Mouse (Mus musculus) mouse embryonic stem cell (cell line): ENCODE measurements around the gene Dgcr2.

Source experiments
- in situ Hi-C, 2 experiments: fragments of 300-500 bp; cut with MboI; formaldehyde crosslinking; loops; 1 replicate in 1 of 2; 3 replicates in 1 of 2; pipeline ENCODE4 v1.14.3; 2019 to 2020; ENCODE audit warnings: low sequenced_read_pairs in 2 of 2, low pct_unique_long_range_greater_than_20kb in 1 of 2, mixed read lengths in 1 of 2; ENCODE audit not compliant: unreplicated experiment in 1 of 2

Gene Dgcr2

DNA sequence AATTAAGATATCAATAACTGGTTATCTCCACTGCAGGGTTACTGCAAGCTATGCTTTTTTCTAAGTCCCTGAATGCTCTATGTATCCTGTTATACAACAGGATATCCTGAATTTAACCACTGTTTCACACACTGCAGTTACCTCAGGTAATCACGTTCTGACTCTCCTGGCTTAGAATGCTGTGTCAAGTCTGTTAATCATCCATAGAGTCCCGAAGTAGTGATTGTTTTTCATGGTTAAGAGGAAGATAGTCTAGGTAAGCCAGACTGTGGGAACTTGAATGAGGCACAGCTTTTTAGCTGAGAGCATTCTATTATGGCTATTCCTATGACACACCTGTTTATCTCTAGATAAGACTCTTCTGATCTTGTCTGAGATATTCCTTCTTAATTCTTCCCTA, 33.1 kb downstream of the Dgcr2 start:
- in situ Hi-C loops, result no loop called here

DNA sequence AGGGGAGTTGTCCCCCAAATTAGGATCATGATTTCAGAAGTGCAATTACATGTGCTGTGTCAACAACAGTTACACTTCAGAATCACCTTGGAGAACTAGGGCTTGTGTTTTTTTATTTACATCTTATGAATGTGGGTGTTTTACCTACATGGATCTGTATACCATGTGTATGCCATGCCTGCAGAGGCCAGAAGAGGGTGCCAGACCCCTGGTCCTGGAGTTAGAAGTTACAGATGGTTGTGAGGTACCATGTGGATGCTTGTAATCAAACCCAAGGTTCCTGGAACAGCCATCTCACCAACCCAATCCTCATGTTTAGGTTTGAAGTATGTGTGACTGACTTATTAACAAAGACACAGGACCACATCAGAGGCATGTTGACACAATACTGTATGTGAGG, 39.8 kb downstream of the Dgcr2 start:
- in situ Hi-C loops, result no loop called here

DNA sequence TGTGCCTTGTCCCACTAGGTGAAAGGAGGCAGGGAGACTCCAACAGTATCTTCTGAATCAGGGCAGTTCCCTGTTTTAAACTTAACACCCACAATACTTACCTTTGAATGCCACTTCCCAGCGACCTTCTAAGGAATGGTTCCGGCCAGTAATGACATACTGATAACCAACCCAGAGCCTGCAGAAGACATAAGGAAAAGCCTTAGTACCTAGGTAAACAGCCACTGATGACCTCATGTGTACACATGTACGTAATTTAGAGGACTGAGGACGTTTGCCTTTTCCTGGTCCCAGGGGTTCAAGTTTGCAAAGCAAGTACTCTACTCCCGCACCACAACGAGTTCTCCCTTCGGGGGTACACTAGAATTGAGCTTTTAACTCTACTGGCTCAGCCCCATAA, 41.2 kb downstream of the Dgcr2 start:
- in situ Hi-C loops, result no loop called here

DNA sequence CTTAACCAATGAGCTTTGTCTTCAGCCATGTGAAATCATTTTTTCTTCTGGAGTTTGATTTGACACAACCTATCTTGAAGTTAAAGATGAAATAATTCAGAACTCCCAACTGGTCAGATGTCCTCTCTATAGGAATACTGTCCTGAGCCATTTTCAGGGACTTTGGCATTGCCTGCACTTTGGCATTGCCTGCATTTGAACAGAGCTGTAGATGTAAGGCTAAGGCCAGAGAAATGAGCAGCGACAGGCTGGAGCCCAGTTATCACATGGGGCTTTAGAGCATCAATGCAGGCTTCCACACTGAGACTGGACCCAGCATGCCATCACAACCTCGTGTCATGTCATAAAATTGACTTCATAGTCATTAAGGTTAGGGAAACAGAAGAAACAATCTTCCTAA, 45.1 kb downstream of the Dgcr2 start:
- in situ Hi-C loops, result no loop called here

DNA sequence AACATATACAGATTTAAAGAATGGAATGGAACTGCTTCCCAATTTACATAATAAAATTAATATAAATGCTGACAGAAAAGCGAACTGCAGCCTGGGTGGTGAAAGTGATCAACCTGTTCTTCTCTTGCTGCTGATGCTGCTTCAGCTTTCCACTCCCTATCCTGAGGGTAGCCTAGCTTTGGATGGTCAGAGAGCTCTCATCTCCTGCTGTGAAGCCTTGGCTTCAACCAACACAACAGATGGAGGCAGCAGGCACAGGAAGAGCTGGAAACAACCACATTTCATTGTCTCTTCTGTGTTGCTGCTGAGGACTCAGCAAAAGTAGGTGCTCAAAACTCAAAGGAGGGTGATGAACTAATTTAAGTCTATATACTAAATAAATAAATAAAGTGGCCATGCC, 46.5 kb downstream of the Dgcr2 start:
- in situ Hi-C loops, result no loop called here

DNA sequence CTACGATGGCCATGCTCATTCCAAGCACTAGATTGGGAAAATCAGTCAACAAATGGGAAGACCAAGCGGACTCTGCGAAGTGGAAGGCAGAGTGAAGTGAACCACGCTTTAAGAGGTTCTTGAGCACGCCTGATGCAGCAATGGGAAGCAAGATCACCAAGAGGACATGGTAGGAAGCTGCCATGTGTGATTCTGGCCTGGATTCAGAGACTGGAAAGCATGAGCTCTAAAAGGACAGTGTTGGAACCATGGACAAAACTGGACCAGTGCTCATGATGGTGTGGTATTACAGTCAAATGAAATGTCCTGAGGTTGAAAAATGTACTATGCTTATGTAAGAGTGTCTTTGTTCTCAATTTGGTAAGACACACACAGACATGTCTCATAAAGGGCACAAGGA, 47.0 kb downstream of the Dgcr2 start:
- in situ Hi-C loops, result no loop called here

DNA sequence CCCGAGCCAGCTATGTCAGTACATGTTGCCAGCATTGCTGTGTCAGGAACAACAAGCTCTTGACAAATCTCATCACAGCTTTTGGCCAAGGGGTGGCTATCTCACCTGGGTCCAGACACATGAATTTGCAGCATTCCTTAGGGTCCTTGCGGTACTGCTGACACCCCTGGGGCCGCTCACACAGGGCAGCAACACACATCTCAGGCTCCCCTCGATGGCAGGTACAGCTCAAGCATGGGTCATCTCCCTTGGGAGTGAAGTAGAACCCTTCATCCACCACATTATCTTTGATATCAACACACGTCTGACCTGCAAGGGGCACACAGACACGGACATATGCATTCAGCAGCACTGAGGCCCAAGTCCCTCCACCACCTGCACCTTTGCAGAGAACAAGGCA, 48.9 kb downstream of the Dgcr2 start:
- in situ Hi-C loops, result no loop called here

DNA sequence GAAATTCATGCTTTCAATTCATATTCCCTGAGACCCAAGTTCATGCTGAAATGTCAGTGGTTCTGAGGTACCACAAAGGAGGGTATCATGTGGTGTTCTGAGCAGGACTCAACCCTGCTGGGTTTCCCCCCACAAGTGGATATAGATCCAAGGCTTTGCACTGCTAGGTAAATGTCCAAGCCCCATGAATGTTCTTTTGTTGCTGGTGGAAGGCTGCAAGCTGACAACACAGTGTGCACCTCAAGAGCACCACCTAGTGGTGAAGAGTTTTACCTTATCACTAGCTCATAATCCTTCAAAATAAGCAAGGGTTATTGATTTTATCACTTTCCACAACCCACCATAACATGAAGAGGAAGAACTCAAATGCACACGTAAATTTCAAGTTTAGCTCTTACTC, 49.4 kb downstream of the Dgcr2 start:
- in situ Hi-C loops, result no loop called here

DNA sequence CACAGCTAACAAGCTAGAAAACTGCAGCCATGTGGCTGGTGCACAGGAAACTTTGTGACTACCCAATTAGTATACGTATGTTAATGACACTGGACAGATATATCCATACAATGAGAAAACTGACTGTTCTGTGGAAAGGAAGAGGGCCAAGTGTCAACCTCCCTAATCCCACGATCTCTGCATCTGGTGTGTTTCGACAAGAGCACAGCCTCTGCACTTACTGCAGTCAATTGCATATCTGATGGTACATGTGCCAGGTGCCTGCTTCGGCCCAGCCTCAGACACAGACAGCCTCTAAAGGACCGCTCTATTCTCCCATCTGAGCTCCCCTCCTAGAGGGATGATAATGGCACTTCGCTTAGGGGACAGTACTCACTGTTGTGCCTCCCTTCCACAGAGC, 49.9 kb downstream of the Dgcr2 start:
- in situ Hi-C loops, result no loop called here

DNA sequence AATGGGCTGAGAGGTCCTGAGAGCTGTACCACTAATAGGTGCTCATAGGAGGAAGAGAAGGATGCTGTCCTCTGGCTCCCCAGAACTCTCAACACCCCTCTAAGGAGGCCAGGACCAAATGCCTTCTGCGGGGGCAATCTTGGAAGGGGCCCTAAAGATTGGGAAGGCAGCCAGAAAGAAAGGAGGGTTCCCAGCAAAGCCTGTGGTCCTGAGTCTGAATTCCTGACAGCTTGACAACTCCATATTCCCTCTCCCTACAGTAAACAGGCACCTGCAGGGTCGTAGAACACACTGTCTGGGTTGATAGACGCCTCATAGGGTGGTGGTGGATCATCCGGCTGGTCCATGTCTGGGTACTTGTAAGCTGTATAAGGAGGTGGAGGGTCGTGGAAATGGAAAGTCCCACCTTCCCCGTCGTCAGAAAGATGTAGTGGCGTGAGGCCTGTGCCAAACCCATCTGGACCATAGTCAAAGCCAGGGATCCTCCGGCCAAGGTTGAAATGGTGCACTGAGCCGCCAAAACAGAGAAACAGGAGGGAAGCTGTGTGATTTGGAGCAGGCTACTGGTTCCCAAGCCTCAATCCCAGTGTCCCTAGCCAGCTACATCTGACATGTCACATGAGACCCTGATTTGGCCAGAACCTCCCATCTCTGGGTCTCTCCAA, 54.5 kb downstream of the Dgcr2 start:
- in situ Hi-C loops, result no loop called here

DNA sequence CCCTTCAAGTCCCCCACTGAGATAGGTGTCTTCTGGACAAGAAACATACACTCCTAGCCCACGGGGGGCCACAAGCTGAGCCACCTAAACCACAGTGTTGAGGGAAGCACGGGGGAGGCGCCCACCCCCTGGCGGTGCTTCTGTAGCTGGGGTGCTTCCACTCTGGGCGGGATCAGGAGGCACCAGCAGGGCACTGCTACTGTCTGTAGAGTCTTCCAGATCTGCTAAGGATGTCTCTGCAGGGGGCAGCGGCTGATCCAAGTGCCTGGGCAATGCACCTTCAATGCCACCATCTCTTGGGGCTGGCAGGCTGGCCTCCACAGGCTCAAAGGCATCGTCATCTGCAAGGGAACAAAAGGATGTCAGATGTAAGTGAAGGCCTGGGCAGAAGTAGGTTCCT, 55.9 kb downstream of the Dgcr2 start:
- in situ Hi-C loops, result no loop called here

DNA sequence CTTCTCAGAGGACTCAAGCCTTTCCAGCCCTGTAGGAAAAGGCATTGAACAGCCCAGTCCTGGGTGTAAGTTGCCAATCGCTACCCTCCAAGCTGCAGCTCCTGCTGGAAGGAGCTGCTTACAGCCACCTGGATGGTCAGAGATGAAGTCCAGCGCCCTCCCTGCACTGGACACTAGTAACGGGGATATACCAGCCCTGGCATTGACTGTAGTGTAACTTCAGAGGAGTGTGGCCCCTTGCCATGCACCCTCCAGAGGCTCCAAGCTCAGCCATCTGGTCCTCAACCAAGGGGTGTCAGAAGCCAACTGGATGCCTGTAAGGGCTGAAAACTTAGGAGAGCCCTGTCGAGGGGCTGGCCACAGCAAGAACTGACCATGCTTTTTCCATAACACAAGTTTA, 58.4 kb downstream of the Dgcr2 start:
- in situ Hi-C loops, result no loop called here

DNA sequence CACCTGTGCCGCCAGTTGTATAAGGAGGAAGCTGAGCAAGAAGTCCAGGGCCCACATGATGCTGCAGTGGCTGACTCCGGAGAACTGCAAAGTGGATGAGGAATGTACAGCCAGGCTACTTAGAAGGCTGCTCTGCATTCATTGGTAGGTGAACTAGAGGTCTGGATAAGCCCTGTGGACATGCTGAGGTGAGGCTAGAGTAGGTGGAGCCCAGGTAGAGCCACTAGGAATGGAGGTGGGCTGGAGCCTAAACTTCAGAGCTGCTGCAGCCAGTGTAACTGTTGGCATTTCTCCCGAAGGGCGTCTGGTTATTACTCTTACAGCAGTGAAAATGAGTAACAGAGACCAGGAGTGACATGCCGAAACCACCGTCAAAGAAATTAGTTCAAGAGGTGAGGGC, 60.3 kb downstream of the Dgcr2 start, which contains the start of gene Car15:
Gene Car15 (minus strand): TSS at position 314 of the 400 bp plus-strand sequence.
- in situ Hi-C loops, result no loop called here

DNA sequence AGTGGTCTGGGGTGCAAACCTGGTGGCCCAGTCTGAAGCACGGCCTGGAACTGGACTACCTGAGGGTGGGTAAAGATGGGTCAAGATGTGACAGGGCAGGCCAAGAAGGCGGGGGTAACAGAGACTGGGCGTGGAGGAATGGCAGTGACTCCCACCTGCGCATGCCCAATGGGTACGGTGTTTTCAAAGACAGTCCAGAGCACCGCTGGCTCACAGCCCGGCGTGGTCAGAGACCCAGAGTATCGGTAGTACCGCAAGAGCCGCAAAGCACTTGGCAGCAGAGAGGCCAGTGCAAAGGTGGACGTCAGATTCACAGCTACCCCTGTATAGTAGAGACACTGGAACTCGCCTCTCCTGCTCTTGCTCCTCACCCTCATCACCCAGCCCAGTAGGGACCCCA, 62.9 kb downstream of the Dgcr2 start:
- in situ Hi-C loops, result no loop called here

DNA sequence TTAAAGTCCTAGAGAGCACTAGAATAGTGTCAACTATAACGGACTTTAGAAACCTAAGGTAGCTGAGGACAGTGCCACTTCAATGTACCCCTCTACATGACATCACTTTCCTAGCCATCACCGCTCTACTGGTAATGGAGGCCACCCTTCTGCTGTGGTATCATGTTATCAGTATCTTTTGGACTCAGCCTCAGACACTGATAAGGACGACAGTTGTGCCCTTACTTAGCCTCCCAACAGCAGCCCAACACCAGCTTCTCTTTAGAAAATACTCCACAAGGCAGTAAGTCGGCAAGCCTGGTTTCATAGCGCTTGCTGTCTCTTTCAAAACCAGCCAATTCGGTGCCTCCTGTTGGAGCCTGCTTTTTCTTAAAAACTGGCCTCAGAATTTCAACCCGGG, 63.8 kb downstream of the Dgcr2 start:
- in situ Hi-C loops, result no loop called here

DNA sequence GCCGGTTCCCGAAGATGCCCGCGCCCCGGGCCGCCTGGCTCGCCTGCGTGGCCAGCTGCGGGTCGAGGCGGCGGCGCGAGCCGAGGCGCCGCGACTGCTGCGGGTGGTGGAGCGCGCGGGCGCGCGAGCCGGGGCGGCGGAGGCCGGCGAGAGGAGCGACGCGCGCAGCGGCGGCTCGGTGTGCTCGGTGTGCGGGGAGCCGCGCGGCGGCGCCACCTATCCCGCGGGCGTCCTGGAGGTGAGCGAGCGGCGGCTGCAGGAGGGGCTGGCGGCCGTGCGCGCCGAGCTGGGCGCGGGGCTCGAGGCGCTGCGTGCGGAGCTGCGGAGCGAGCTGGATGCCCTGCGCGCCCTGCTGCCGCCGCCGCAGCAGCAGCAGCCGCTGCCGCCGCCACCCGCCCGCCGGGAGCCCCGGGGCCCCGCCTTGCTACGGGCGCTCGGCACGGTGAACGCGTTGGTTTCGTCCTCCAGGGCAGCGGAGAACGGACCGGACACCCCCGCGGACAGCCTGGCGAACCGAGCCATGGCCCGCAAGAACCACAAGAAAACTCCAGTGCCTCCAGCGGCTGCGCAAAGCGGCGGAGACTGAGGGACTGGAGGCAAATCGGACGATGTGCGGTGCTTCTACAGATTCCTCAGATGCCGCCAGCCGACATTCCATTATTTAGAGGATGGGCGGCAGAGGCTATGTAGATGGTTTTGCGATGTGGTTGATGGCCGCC, 64.5 kb downstream of the Dgcr2 start:
- in situ Hi-C loops, result no loop called here

DNA sequence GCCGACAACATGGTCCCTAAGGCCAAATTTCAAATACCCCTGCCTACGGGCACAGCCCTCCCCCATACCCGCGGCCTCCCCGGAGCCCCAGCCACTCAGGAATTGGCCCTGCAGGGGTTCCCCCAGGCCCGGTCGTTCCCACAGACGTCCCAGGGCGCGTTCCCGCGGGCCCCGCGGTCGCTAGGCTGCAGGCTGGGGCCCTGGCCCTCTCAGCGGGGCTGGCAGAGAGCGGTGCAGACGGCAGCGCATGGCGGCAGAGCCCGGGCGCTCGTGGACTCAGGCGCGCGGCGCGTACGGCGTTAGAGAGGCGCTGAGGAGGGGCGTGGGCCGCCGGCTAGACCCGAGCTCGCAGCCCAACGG, 65.1 kb downstream of the Dgcr2 start:
- in situ Hi-C loops, result no loop called here

DNA sequence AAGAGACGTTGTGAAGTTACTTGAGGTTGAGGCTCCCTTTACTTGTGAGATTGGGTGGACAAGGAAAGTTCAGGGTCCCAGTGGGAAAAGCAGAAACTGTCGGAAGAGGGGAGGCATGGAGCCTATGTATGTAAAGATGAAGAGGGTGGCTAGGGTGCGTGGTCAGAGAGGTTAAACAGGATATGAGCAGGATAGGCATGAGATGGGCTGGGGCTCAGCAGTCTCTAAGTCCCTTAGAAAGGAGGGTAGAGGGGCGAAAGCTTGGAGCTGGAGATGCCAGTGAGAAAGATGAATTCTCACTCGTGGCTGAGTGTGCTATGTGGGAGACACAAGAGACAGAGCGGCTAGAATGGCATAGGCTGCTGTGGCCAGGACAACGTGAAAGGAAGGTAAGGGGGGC, 65.5 kb downstream of the Dgcr2 start, which contains the start of gene B830017H08Rik:
Gene B830017H08Rik (plus strand): TSS at position 301 of the 400 bp plus-strand sequence.
- in situ Hi-C loops, result no loop called here

DNA sequence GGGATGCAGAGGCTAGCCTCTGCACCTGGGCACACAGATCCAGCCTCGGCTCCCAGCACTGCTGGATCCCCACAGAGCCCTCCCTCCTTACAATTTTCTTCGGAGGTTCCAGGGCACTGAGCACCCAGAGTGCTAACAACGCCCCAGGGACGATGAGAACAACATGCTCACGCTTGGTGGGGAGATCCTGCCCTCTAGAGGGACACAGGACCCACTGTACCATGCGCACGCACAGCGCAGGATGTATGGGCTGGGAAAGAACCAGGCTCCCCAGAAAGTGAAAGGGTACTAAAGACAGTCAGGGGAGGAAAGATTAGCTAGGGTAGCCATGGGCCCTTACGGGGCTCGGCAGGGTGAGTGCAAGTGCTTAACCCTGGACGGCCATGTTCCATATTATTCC, 66.6 kb downstream of the Dgcr2 start:
- in situ Hi-C loops, result no loop called here

DNA sequence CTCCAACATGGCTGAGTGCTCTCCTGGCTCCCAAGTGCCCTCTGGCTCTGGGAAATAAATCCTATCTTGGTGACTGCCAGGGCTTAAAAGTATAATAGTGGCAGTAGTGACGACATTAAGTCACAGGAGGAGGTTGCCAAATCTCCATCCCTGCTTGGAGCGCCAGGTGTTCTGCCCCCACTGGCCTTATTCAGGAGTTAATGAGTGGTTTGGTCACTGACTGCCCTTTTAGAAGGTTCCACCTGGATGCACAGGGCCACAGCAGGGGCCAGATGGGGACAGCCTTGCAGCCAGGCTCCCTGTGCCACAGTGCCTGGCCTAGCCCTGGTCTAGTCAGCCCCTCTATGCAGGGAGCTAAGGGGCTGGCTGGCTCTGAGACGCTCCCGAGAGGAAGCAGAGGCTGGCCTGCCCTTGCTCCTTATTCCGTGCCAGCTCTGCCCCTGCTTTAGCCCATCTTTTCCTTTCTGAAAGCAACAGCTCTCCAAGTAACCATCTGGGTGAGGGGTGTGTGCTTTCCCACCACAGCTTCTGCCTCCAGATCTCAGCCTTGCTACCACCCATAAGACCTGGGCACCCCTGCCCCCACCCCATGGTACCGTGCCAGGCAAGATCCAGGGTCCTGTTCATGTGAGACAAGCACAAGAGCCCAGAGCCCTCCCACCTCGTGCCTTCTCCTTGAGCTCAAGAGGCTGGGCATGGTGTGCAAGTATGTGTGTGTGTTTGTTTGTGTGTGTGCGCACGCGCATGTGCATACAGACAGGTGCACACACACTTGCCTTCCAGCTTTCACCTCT, 67.8 kb downstream of the Dgcr2 start:
- in situ Hi-C loops, result no loop called here
